Mouse (Mus musculus) bone marrow macrophage, adult 2 months (primary cell): ENCODE data around the gene Ngef.

Source experiments
- CTCF ChIP-seq: IDR thresholded peaks from 2 replicates; pipeline ENCODE4 v1.5.1; 2012; ENCODE audit warnings: low read depth, mild to moderate bottlenecking, low read length, moderate library complexity
- POLR2A ChIP-seq: IDR thresholded peaks from 2 replicates; pipeline ENCODE4 v1.6.1; 2012; ENCODE audit warnings: mild to moderate bottlenecking, low read depth, low read length, borderline replicate concordance

- no peak for TF ChIP-seq CTCF
- TF ChIP-seq POLR2A: no peak
Measured at GRCm38 (mm10) chr1:87551008-87551407, 22.7 kb downstream of the Ngef start.
